Mouse (Mus musculus) heart, adult 2 months (tissue): Measurements from ENCODE around the gene Fermt2. TPM values are rescaled to one million over a fixed set of nuclear protein-coding genes. Genes with fewer than 3 reads are reported as not detected.

ENCODE experiments used
- DNase-seq, 2 experiments: peaks; one replicate each; pipeline ENCODE4 v3.0.0; 2021
- H3K27ac ChIP-seq: fragments of 200-600 bp; 2 replicates; pipeline ENCODE4 v1.8.1; 2022
- H3K27me3 ChIP-seq: fragments of 200-500 bp; 2 replicates; pipeline ENCODE4 v1.6.1; 2012; ENCODE audit warnings: mild to moderate bottlenecking, low read length, inconsistent platforms, mixed read lengths; ENCODE audit not compliant: control insufficient read depth, insufficient read depth
- H3K36me3 ChIP-seq: fragments of 200-500 bp; 2 replicates; pipeline ENCODE4 v1.6.1; 2012; ENCODE audit warnings: low read length, inconsistent platforms; ENCODE audit not compliant: control insufficient read depth, insufficient read depth
- H3K4me1 ChIP-seq: fragments of 200-500 bp; 2 replicates; pipeline ENCODE4 v1.6.1; 2011; ENCODE audit warnings: low read length; ENCODE audit not compliant: control insufficient read depth, insufficient read depth
- H3K4me3 ChIP-seq: fragments of 200-600 bp; 2 replicates; pipeline ENCODE4 v1.8.1; 2022
- H3K79me2 ChIP-seq: fragments of 200-500 bp; replicated peaks from 2 replicates; pipeline ENCODE4 v1.6.1; 2012; ENCODE audit warnings: mild to moderate bottlenecking, inconsistent platforms, low read length, moderate library complexity, mixed read lengths; ENCODE audit not compliant: control insufficient read depth, insufficient read depth
- H3K9ac ChIP-seq: fragments of 200-500 bp; 2 replicates; pipeline ENCODE4 v1.6.1; 2012; ENCODE audit warnings: low read depth, mild to moderate bottlenecking, control low read depth, inconsistent platforms, low read length, mixed read lengths
- CTCF ChIP-seq: fragments of 200-600 bp; IDR thresholded peaks from 2 replicates; pipeline ENCODE4 v1.8.1; 2022; ENCODE audit warnings: antibody characterized with exemption, mild to moderate bottlenecking, moderate library complexity
- EP300 ChIP-seq: fragments of 200-500 bp; IDR thresholded peaks from 2 replicates; pipeline ENCODE4 v1.6.1; 2011; ENCODE audit warnings: low read depth, low read length, control low read depth; ENCODE audit not compliant: insufficient read depth
- POLR2A ChIP-seq: fragments of 200-500 bp; IDR thresholded peaks from 2 replicates; pipeline ENCODE4 v1.6.1; 2011; ENCODE audit warnings: mild to moderate bottlenecking, low read depth, low read length, control low read depth; ENCODE audit not compliant: insufficient read depth
- WGBS: fragments of 180-500 bp; shearing (Covaris S2); methylation state at CpG from one replicate; pipeline ENCODE4 v1.1.7; 2018; 5-methylcytosine and 5-hydroxymethylcytosine counted together
- intact Hi-C: fragments of 180-260 bp; cut with DNase I; formaldehyde crosslinking; loops from one replicate; pipeline ENCODE4 v1.15.1; 2025
- polyA plus RNA-seq: library from polyadenylated mRNA; depleted of rRNA; stranded (reverse); fragments of >200 nt; gene quantifications from 2 replicates; pipeline ENCODE4 v1.2.3, GENCODE M21; 2012
- total RNA-seq, 2 experiments: library from RNA; stranded (reverse); gene quantifications; 2 replicates each; pipeline ENCODE4 v1.2.3; 2021

Fermt2 gene
- total and polyA plus RNA-seq, 3 experiments = 80.7 to 250 (median 230) TPM

DNA sequence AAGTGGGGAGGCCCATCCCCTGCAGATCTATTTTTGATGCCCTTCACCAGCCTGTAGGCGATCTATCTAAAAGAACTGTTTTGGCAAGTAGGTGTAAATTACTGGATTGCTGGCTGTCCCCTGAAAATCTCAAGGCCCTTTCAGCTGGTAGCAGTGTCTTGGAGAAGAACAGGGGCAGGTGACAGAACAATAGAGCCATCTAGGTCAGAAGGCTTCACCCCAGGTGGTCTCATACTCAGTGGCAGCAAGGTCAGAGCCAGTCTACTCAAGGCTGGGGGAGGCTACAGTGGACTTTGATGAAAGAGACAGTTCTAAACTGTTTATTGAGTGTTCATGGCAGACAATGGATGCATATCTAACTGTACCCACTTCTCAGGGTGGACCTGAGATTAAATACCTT is 29.1 kb upstream of the Fermt2 start:
- no peaks in the 10 kb centered on the region for H3K79me2 ChIP-seq

GRCm38 (mm10) chr14:45554336-45554735 is 24.4 kb upstream of the Fermt2 start:
- WGBS = 82% methylated on average over 6 of the region's 6 CpGs
- H3K36me3 ChIP-seq = no peaks in the 10 kb centered on the region
- H3K79me2 ChIP-seq = no peaks in the 10 kb centered on the region
- TF ChIP-seq POLR2A (no peak), CTCF (no peak), EP300 (no peak)
- peak overlapping the region; percentile 72 for H3K27ac ChIP-seq
- intact Hi-C loops = loop anchor here (5.0 kb wide), 1 partner anchor 103 kb away; the partner anchor contains the start of gene Ddhd1
- H3K27me3 ChIP-seq = no peaks in the 10 kb centered on the region
- no peak for DNase-seq
- H3K4me1 ChIP-seq = peaks cover 7% of the 10 kb centered on the region
- H3K4me3 ChIP-seq = no peak overlapping the region
- H3K9ac ChIP-seq = no peak overlapping the region

More for the DNA sequence above, 29.1 kb upstream of the Fermt2 start:
- H3K4me1 ChIP-seq = peaks cover 4% of the 10 kb centered on the region
- TF ChIP-seq CTCF = no peak
- TF ChIP-seq EP300 = no peak
- TF ChIP-seq POLR2A = no peak
- no peaks in the 10 kb centered on the region for H3K27me3 ChIP-seq
- no peak for DNase-seq
- no peak overlapping the region for H3K27ac ChIP-seq
- no peaks in the 10 kb centered on the region for H3K36me3 ChIP-seq
- H3K4me3 ChIP-seq = no peak overlapping the region
- H3K9ac ChIP-seq = no peak overlapping the region
- 84% methylated on average over 1 of the region's 1 CpGs for WGBS
- intact Hi-C loops = no loop called here

GRCm38 (mm10) chr14:45553854-45554253 is 23.9 kb upstream of the Fermt2 start:
- no peaks in the 10 kb centered on the region for H3K36me3 ChIP-seq
- peak; percentile 66 to 79 for DNase-seq
- H3K27me3 ChIP-seq = no peaks in the 10 kb centered on the region
- peaks cover 7% of the 10 kb centered on the region for H3K4me1 ChIP-seq
- no peak overlapping the region for H3K4me3 ChIP-seq
- H3K27ac ChIP-seq = peak overlapping the region; percentile 72
- TF ChIP-seq CTCF (no peak), EP300 (peak; percentile 84), POLR2A (no peak)
- intact Hi-C loops = loop anchor here (5.0 kb wide), 1 partner anchor 103 kb away; the partner anchor contains the start of gene Ddhd1
- no peaks in the 10 kb centered on the region for H3K79me2 ChIP-seq
- WGBS = 17% methylated on average over 2 of the region's 2 CpGs
- H3K9ac ChIP-seq = no peak overlapping the region

GRCm38 (mm10) chr14:45552431-45552830 is 22.5 kb upstream of the Fermt2 start:
- DNase-seq = no peak
- H3K9ac ChIP-seq = no peak overlapping the region
- H3K27me3 ChIP-seq = no peaks in the 10 kb centered on the region
- H3K4me3 ChIP-seq = no peak overlapping the region
- H3K27ac ChIP-seq = no peak overlapping the region
- no peaks in the 10 kb centered on the region for H3K36me3 ChIP-seq
- WGBS = 83% methylated on average over 4 of the region's 4 CpGs
- H3K4me1 ChIP-seq = peaks cover 7% of the 10 kb centered on the region
- intact Hi-C loops = loop anchor here (5.0 kb wide), 1 partner anchor 105 kb away; the partner anchor contains the start of gene Ddhd1
- TF ChIP-seq EP300 (no peak), CTCF (no peak), POLR2A (no peak)
- no peaks in the 10 kb centered on the region for H3K79me2 ChIP-seq

DNA sequence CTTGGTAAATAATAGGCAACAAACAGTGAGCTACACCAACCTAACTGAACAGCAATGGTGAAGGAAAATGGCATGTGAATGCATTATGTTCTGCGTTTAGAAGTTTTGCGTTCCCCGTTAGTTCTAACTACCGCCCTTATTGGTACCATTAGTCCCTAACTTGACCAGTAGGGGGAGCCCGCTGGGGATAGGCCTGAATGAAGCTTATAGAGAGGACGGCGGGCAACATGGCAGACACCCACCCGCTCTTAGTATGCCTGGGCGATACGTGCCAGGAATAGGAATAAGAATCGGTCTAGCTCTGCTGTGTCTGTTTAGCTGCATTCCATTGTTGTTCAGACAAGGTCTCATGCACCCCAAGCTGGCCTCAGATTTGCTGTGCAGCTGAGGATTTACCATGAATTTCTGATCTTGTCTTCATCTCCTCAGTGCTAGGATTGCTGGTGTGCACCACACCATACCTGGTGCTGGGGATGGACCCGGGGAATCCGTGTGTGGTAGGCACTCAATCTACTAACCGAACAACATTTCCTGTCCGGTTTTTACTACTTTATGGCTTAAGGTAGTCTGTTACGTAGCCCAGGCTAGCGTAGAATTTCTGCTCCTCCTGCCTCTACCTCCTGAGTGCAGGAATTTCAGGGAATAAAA is 21.3 kb upstream of the Fermt2 start:
- Histone ChIP-seq H3K36me3 (no peaks in the 10 kb centered on the region), H3K27ac (peak overlapping the region; percentile 7; the same call in 1 of the 2 replicates), H3K79me2 (no peaks in the 10 kb centered on the region), H3K4me1 (peaks cover 7% of the 10 kb centered on the region), H3K4me3 (no peak overlapping the region), H3K9ac (no peak overlapping the region), H3K27me3 (no peaks in the 10 kb centered on the region)
- no peak for DNase-seq
- WGBS = 69% methylated on average over 17 of the region's 17 CpGs
- no peak for TF ChIP-seq POLR2A
- TF ChIP-seq CTCF = peak; percentile 63
- intact Hi-C loops = loop anchor here (5.0 kb wide), 1 partner anchor 106 kb away; the partner anchor contains the start of gene Ddhd1

GRCm38 (mm10) chr14:45550010-45550647 is 20.2 kb upstream of the Fermt2 start:
- TF ChIP-seq CTCF (no peak), POLR2A (no peak), EP300 (0 out of 2 replicates have a peak, but pooled peaks have one; percentile 18)
- Histone ChIP-seq H3K9ac (no peak overlapping the region), H3K27ac (peak overlapping the region; percentile 52), H3K79me2 (no peaks in the 10 kb centered on the region), H3K4me1 (peaks cover 7% of the 10 kb centered on the region), H3K27me3 (no peaks in the 10 kb centered on the region), H3K4me3 (no peak overlapping the region), H3K36me3 (no peaks in the 10 kb centered on the region)
- 30% methylated on average over 13 of the region's 13 CpGs for WGBS
- intact Hi-C loops = loop anchor here (5.0 kb wide), 1 partner anchor 107 kb away; the partner anchor contains the start of gene Ddhd1
- DNase-seq = peak; percentile 35 to 47
